Mouse (Mus musculus): ENCODE data around the gene Apmap. TPM values are rescaled to one million over a fixed set of nuclear protein-coding genes. Genes with fewer than 3 reads are reported as not detected.
"Not testable (repeated sequence)": the region's sequence is repeated elsewhere in the genome, so short reads cannot be mapped to it uniquely, and the experiment has no call there.

The Apmap gene
- total RNA-seq, 1 experiment from 2014 or later = 42.3 TPM

- no peak for ATAC-seq (replicated peaks; ENCODE audit: low read depth, poor library complexity, severe bottlenecking)
Observed at GRCm38 (mm10) chr2:150624926-150625325, 16.6 kb upstream of the Apmap start.

GRCm38 (mm10) chr2:150623957-150624356 lies 15.6 kb upstream of the Apmap start:
- ATAC-seq (replicated peaks; ENCODE audit: low read depth, poor library complexity, severe bottlenecking) = no peak

GRCm38 (mm10) chr2:150621698-150622097 lies 13.3 kb upstream of the Apmap start:
- no peak for ATAC-seq (replicated peaks; ENCODE audit: low read depth, poor library complexity, severe bottlenecking)

GRCm38 (mm10) chr2:150610097-150610496 lies 1.7 kb upstream of the Apmap start:
- ATAC-seq (replicated peaks; ENCODE audit: low read depth, poor library complexity, severe bottlenecking) = no peak

- peak; percentile 68 for ATAC-seq (replicated peaks; ENCODE audit: low read depth, poor library complexity, severe bottlenecking)
Observed at GRCm38 (mm10) chr2:150608872-150609560, 649 bp upstream of the Apmap start.

- no peak for ATAC-seq (replicated peaks; ENCODE audit: low read depth, poor library complexity, severe bottlenecking)
Observed at GRCm38 (mm10) chr2:150607086-150607485, 1.3 kb downstream of the Apmap start.

- no peak for ATAC-seq (replicated peaks; ENCODE audit: low read depth, poor library complexity, severe bottlenecking)
Observed at GRCm38 (mm10) chr2:150604802-150605201, 3.6 kb downstream of the Apmap start.

- no peak for ATAC-seq (replicated peaks; ENCODE audit: low read depth, poor library complexity, severe bottlenecking)
Observed at GRCm38 (mm10) chr2:150602166-150602565, 6.2 kb downstream of the Apmap start.

GRCm38 (mm10) chr2:150600263-150600662 lies 8.1 kb downstream of the Apmap start:
- ATAC-seq (replicated peaks; ENCODE audit: low read depth, poor library complexity, severe bottlenecking) = no peak

GRCm38 (mm10) chr2:150595411-150596190 lies 12.8 kb downstream of the Apmap start:
- no peak for ATAC-seq (replicated peaks; ENCODE audit: low read depth, poor library complexity, severe bottlenecking)

GRCm38 (mm10) chr2:150589076-150589475 lies 19.3 kb downstream of the Apmap start:
- no peak for ATAC-seq (replicated peaks; ENCODE audit: low read depth, poor library complexity, severe bottlenecking)

- no peak for ATAC-seq (replicated peaks; ENCODE audit: low read depth, poor library complexity, severe bottlenecking)
Observed at GRCm38 (mm10) chr2:150579628-150580027, 28.7 kb downstream of the Apmap start.

- no peak for ATAC-seq (replicated peaks; ENCODE audit: low read depth, poor library complexity, severe bottlenecking)
Observed at GRCm38 (mm10) chr2:150578603-150579002, 29.8 kb downstream of the Apmap start.

GRCm38 (mm10) chr2:150576256-150576655 lies 32.1 kb downstream of the Apmap start:
- no peak for ATAC-seq (replicated peaks; ENCODE audit: low read depth, poor library complexity, severe bottlenecking)

GRCm38 (mm10) chr2:150572463-150572862 lies 35.9 kb downstream of the Apmap start:
- ATAC-seq (replicated peaks; ENCODE audit: low read depth, poor library complexity, severe bottlenecking) = no peak

- ATAC-seq (replicated peaks; ENCODE audit: low read depth, poor library complexity, severe bottlenecking) = no peak
Observed at GRCm38 (mm10) chr2:150570761-150571160, 37.6 kb downstream of the Apmap start.

- ATAC-seq (replicated peaks; ENCODE audit: low read depth, poor library complexity, severe bottlenecking) = peak; percentile 79
Observed at GRCm38 (mm10) chr2:150569847-150570590, 38.3 kb downstream of the Apmap start, which contains the start of gene Cst7. Gene Cst7 (plus strand): TSS chr2:150570415.

- peak; percentile 48 for ATAC-seq (replicated peaks; ENCODE audit: low read depth, poor library complexity, severe bottlenecking)
Observed at GRCm38 (mm10) chr2:150567051-150567450, 41.3 kb downstream of the Apmap start.

GRCm38 (mm10) chr2:150558568-150558967 lies 49.8 kb downstream of the Apmap start:
- ATAC-seq (replicated peaks; ENCODE audit: low read depth, poor library complexity, severe bottlenecking) = peak; percentile 100

- not testable (repeated sequence) for ATAC-seq (replicated peaks; ENCODE audit: low read depth, poor library complexity, severe bottlenecking)
Observed at GRCm38 (mm10) chr2:150549576-150549975, 58.8 kb downstream of the Apmap start.

Measured in common myeloid progenitor, adult 5-6 weeks (primary cell).